Mouse (Mus musculus): Measurements from ENCODE around the gene Tmem9b. TPM values are rescaled to one million over a fixed set of nuclear protein-coding genes. Genes with fewer than 3 reads are reported as not detected.
A peak's percentile ranks its signal among the peaks of the same experiment; 100 is the strongest.

Tmem9b gene
- polyA plus RNA-seq, 1 experiment from 2014 or later, result 63.9 TPM

DNA sequence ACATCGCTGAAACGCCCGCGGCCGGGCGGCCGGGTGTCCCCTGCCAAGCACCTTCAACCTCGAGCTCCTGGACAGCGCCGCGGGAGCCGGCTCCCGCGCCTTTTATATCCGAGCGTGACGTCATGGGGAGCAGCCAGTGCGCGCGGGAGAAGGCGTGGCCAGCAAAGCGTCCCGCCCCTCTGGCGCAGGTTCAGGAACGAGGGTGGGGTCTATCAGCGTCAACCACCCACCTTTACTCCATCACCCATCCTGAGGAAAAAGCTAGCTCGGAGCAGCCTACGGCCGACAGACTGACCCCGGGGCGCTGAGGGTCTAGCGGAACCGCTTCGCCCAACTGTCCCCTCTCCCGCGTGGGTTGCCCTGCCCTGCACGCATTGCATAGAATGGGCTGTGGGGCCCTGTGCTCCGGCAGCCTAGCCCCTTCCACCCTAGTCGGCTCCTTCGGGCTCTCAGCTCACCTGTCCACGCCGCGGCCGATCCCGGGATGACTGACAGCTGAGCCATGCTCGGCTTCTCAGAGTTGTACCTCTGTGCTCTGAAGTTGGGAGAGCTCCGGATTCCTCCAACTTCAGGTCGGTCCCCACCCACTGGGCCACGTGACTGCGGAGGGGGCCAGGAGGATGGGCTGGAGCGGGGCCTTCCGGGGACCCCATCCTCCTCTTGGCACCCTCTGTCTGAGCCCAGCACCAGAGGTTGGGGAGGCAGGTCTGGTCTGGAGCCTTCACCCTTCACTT, 29.0 kb upstream of the Tmem9b start, which contains the start of gene Nrip3:
TSS of gene Nrip3 (minus strand) at position 556 of the 734 bp plus-strand sequence.
- no peaks in the 10 kb centered on the region for H3K9me3 ChIP-seq (ENCODE audit: control insufficient read depth, low read length)
- no peaks in the 10 kb centered on the region for H3K36me3 ChIP-seq (ENCODE audit: control insufficient read depth, insufficient read depth, low read length)
- no peak within 1 kb of the TSS for H3K27ac ChIP-seq (ENCODE audit: low read depth, low read length)
- H3K27me3 ChIP-seq (ENCODE audit: control insufficient read depth, insufficient read depth, low read length), result peaks cover 33% of the 10 kb centered on the region
- H3K4me3 ChIP-seq (ENCODE audit: low read depth, low read length), result peak within 1 kb of the TSS; percentile 51
- ATAC-seq (ENCODE audit: low FRiP score) (peak; percentile 92), DNase-seq (ENCODE audit: low spot score, missing footprints) (peak; percentile 98)
- H3K4me2 ChIP-seq, result peak within 1 kb of the TSS; percentile 98
- peak within 1 kb of the TSS; percentile 57 for H3K9ac ChIP-seq (ENCODE audit: low read length)
- under 1% methylated on average over 51 of the region's 52 CpGs for WGBS
- H3K4me1 ChIP-seq (ENCODE audit: control insufficient read depth, insufficient read depth, low read length), result peaks cover 10% of the 10 kb centered on the region

DNA sequence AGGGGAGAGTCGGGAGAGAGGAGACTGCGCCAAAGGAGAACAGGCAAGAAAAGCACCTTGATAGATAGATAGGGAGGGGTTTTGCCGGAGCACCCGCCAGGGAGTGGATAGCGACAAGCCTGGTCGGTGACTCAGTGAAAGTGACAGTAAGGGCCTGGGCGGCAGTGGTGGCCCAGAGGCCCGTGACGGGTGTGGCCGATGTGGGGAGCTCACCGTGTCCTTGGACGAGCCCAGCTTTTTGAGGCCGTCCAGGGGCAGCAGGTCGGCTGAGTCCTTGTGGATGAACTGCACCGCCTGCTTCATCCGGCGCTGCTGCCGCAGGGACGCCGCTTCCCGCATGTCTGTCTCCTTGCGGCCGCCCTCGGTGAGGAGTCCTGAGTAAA, 28.4 kb upstream of the Tmem9b start:
- Histone ChIP-seq H3K4me3 (ENCODE audit: low read depth, low read length) (peak overlapping the region; percentile 51), H3K27ac (ENCODE audit: low read depth, low read length) (no peak overlapping the region), H3K9me3 (ENCODE audit: control insufficient read depth, low read length) (no peaks in the 10 kb centered on the region), H3K27me3 (ENCODE audit: control insufficient read depth, insufficient read depth, low read length) (peaks cover 33% of the 10 kb centered on the region), H3K9ac (ENCODE audit: low read length) (peak overlapping the region; percentile 57), H3K4me1 (ENCODE audit: control insufficient read depth, insufficient read depth, low read length) (peaks cover 10% of the 10 kb centered on the region), H3K36me3 (ENCODE audit: control insufficient read depth, insufficient read depth, low read length) (no peaks in the 10 kb centered on the region), H3K4me2 (peak overlapping the region; percentile 98)
- DNase-seq (ENCODE audit: low spot score, missing footprints) (no peak), ATAC-seq (ENCODE audit: low FRiP score) (peak; percentile 77)
- 3% methylated on average over 24 of the region's 24 CpGs for WGBS

DNA sequence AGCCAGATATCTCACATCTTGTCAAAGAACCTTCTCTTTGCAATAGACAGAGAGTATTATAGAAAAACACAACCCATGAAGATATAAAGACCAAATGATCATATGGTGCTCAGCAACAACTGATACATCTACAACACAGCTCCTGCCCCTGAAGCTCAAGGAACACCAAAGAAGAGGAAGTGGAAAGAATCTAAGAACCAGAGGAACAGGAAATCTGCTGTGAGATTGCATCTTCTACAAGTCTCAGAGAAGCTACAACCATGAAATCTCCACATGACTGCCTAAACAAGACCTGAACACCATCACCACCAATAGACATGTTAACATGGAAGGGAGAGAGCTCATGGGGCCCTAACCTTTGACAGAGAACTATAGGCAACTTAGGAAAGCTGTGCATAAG, 19.6 kb upstream of the Tmem9b start:
- H3K9ac ChIP-seq (ENCODE audit: low read length), result no peak overlapping the region
- no peaks in the 10 kb centered on the region for H3K9me3 ChIP-seq (ENCODE audit: control insufficient read depth, low read length)
- H3K36me3 ChIP-seq (ENCODE audit: control insufficient read depth, insufficient read depth, low read length), result no peaks in the 10 kb centered on the region
- H3K4me1 ChIP-seq (ENCODE audit: control insufficient read depth, insufficient read depth, low read length), result no peaks in the 10 kb centered on the region
- ATAC-seq (ENCODE audit: low FRiP score) (no peak), DNase-seq (ENCODE audit: low spot score, missing footprints) (no peak)
- H3K27ac ChIP-seq (ENCODE audit: low read depth, low read length), result no peak overlapping the region
- H3K27me3 ChIP-seq (ENCODE audit: control insufficient read depth, insufficient read depth, low read length), result no peaks in the 10 kb centered on the region
- no peak overlapping the region for H3K4me2 ChIP-seq
- H3K4me3 ChIP-seq (ENCODE audit: low read depth, low read length), result no peak overlapping the region

DNA sequence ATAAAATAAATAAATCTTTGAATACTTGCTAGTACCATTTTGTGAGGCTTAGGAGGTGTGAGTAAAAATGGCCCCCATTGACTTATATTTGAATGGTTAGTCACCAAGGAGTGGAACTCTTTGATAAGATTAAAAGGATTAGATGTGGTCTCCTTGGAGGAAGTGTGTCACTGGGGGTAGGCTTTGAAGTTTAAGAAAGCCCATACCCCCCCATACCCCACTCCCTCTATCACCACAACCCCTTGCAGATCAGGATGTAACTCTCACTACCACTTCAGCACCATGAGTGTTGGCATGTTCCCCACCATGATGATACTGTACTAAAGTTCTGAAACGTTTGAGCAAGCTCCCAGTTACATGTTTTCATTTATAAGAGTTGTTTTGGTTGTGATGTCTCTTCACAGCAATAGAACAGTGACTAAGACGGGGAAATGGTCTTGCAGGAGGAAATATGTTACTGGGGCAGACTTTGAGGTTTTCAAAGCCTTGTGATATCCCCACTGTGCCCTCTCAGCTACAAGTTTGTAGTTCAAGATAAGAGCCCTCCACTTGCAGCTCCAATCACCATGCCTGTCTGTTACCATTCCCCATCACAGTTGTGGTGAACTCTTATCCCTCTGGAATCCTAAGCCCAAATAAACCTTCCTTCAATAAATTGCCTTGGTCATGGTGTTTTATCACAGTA, 16.2 kb upstream of the Tmem9b start:
- H3K4me2 ChIP-seq, result no peak overlapping the region
- H3K9me3 ChIP-seq (ENCODE audit: control insufficient read depth, low read length), result no peaks in the 10 kb centered on the region
- H3K36me3 ChIP-seq (ENCODE audit: control insufficient read depth, insufficient read depth, low read length), result no peaks in the 10 kb centered on the region
- no peak for ATAC-seq (ENCODE audit: low FRiP score)
- H3K9ac ChIP-seq (ENCODE audit: low read length), result no peak overlapping the region
- no peaks in the 10 kb centered on the region for H3K27me3 ChIP-seq (ENCODE audit: control insufficient read depth, insufficient read depth, low read length)
- H3K27ac ChIP-seq (ENCODE audit: low read depth, low read length), result no peak overlapping the region
- no peak for DNase-seq (ENCODE audit: low spot score, missing footprints)
- 60% methylated on average over 2 of the region's 2 CpGs for WGBS
- no peaks in the 10 kb centered on the region for H3K4me1 ChIP-seq (ENCODE audit: control insufficient read depth, insufficient read depth, low read length)
- H3K4me3 ChIP-seq (ENCODE audit: low read depth, low read length), result no peak overlapping the region

DNA sequence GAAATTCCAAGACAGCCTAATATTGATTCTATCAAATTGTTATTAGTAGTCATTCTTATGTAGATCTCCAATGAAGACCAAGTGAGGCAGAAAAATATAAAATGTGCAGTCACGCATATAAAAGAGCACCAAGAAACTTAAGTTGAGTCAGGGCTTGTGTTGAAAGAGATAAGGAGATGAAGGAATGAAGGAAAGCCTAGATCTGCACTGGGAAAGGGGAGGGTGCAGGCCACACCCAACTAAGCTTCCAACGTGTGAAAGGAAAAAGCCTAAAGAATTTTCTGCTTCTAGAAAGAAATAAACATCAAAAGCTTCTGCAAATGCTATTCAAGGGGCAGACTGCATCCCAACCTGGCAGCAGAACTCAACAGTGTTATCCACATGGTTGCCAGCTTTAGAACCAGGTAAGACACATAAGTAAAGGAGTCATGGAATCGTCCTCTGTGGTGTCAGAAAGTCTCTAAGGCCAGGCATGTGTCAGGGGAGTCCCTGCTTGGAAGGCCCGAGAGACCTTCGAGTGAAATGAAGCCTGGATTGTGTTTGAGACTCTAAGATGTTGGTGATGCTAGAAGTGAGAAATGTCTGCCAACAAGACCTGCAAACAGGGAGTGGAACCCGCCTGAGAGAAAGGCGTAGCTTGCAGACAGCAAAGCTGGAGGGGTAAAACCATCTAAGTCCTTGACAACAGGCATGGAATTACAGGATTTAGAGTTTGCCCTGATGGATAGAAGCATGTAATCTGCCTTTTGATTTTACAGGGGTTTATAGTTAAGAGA, 15.1 kb upstream of the Tmem9b start:
- Histone ChIP-seq H3K4me2 (no peak overlapping the region), H3K27ac (ENCODE audit: low read depth, low read length) (no peak overlapping the region), H3K4me3 (ENCODE audit: low read depth, low read length) (no peak overlapping the region), H3K9me3 (ENCODE audit: control insufficient read depth, low read length) (no peaks in the 10 kb centered on the region), H3K9ac (ENCODE audit: low read length) (no peak overlapping the region), H3K36me3 (ENCODE audit: control insufficient read depth, insufficient read depth, low read length) (no peaks in the 10 kb centered on the region), H3K27me3 (ENCODE audit: control insufficient read depth, insufficient read depth, low read length) (no peaks in the 10 kb centered on the region), H3K4me1 (ENCODE audit: control insufficient read depth, insufficient read depth, low read length) (no peaks in the 10 kb centered on the region)
- 81% methylated on average over 7 of the region's 7 CpGs for WGBS
- DNase-seq (ENCODE audit: low spot score, missing footprints), result no peak
- no peak for ATAC-seq (ENCODE audit: low FRiP score)

DNA sequence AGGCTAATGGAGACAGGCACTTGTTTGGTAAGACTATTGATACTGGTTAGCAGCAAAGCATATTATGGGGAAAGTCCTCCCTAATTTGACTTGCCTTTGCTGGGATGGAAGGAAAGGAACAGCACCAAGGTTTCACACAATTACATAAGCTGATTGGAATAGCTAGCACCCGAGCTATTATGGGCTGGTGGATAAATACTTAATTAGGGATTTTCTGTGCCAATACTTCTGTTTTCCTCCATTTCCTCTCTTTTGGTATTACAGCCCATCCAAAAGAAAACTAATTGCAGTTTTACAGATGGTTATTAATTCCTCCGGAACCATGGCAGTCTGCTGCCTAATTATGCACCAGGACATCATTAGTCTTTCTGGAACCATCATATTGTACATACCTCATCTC, 11.3 kb upstream of the Tmem9b start:
- ATAC-seq (ENCODE audit: low FRiP score), result no peak

DNA sequence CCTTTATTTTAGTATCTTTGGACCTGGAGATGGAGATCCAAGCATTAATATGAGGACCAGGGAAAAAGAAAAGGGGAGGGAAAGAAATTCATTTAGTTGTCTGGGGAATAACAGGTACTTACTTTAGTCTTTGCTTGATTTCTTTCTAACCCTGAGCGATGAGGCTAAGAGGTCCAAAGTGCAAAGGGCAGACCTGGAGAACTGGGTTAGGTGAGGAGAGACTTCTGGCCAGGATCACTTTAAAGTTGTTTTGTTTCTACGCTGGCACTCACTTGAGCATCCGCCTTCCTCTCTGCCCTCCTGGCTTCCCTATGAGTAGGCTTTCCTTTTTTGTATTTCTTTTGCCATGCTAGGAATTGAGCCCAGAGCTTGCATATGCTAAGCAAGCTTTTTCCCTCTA, 3.6 kb upstream of the Tmem9b start:
- 92% methylated on average over 3 of the region's 3 CpGs for WGBS
- Histone ChIP-seq H3K27ac (ENCODE audit: low read depth, low read length) (no peak overlapping the region), H3K9me3 (ENCODE audit: control insufficient read depth, low read length) (no peaks in the 10 kb centered on the region), H3K9ac (ENCODE audit: low read length) (no peak overlapping the region), H3K4me2 (no peak overlapping the region), H3K4me1 (ENCODE audit: control insufficient read depth, insufficient read depth, low read length) (peaks cover 9% of the 10 kb centered on the region), H3K27me3 (ENCODE audit: control insufficient read depth, insufficient read depth, low read length) (no peaks in the 10 kb centered on the region), H3K36me3 (ENCODE audit: control insufficient read depth, insufficient read depth, low read length) (no peaks in the 10 kb centered on the region), H3K4me3 (ENCODE audit: low read depth, low read length) (no peak overlapping the region)
- no peak for ATAC-seq (ENCODE audit: low FRiP score)
- DNase-seq (ENCODE audit: low spot score, missing footprints), result no peak

More for the DNA sequence above, 11.3 kb upstream of the Tmem9b start:
- no peak overlapping the region for H3K4me2 ChIP-seq
- no peak for DNase-seq (ENCODE audit: low spot score, missing footprints)
- H3K27me3 ChIP-seq (ENCODE audit: control insufficient read depth, insufficient read depth, low read length), result no peaks in the 10 kb centered on the region
- no peak overlapping the region for H3K27ac ChIP-seq (ENCODE audit: low read depth, low read length)
- 85% methylated on average over 2 of the region's 2 CpGs for WGBS
- no peaks in the 10 kb centered on the region for H3K4me1 ChIP-seq (ENCODE audit: control insufficient read depth, insufficient read depth, low read length)
- no peak overlapping the region for H3K4me3 ChIP-seq (ENCODE audit: low read depth, low read length)
- H3K9me3 ChIP-seq (ENCODE audit: control insufficient read depth, low read length), result no peaks in the 10 kb centered on the region
- H3K36me3 ChIP-seq (ENCODE audit: control insufficient read depth, insufficient read depth, low read length), result no peaks in the 10 kb centered on the region
- no peak overlapping the region for H3K9ac ChIP-seq (ENCODE audit: low read length)

DNA sequence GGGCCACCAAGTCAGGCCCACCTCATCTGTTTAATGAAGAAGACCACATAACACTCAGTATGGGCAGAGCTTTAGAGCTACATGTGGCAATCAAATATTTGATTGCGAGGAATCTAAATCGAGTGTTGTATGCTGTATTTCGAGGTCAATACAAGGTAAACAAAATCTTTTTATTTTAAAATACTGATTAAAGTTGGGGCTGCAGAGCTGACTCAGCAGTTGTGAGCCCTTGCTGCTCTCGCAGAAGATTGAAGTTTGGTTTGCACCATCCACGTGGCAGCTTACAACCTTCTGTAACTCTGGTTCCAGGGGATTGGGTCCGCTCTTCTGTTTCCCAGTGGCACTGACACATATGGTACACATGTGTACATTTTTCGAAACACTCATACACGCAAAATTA, 1.4 kb upstream of the Tmem9b start:
- Histone ChIP-seq H3K4me1 (ENCODE audit: control insufficient read depth, insufficient read depth, low read length) (peaks cover 11% of the 10 kb centered on the region), H3K36me3 (ENCODE audit: control insufficient read depth, insufficient read depth, low read length) (no peaks in the 10 kb centered on the region), H3K9ac (ENCODE audit: low read length) (no peak overlapping the region), H3K9me3 (ENCODE audit: control insufficient read depth, low read length) (no peaks in the 10 kb centered on the region), H3K27ac (ENCODE audit: low read depth, low read length) (no peak overlapping the region), H3K27me3 (ENCODE audit: control insufficient read depth, insufficient read depth, low read length) (no peaks in the 10 kb centered on the region), H3K4me3 (ENCODE audit: low read depth, low read length) (no peak overlapping the region), H3K4me2 (no peak overlapping the region)
- no peak for DNase-seq (ENCODE audit: low spot score, missing footprints)
- ATAC-seq (ENCODE audit: low FRiP score), result no peak
- WGBS, result 94% methylated on average over 8 of the region's 8 CpGs

Data from midbrain, embryonic 11.5 days (tissue).